Mouse (Mus musculus) kidney, embryonic 14.5 days (tissue): Measurements from ENCODE around the gene Ctnnbl1. TPM values are rescaled to one million over a fixed set of nuclear protein-coding genes. Genes with fewer than 3 reads are reported as not detected.

Experiments used
- ATAC-seq: fragments of 200-750 bp; cut with Nextera tagmentation; 2 replicates; pipeline ENCODE4 v1.8.0; 2017; ENCODE audit warnings: moderate number of reproducible peaks, mild to moderate bottlenecking, moderate TSS enrichment, moderate library complexity; ENCODE audit not compliant: low FRiP score, low TSS enrichment
- H3K27ac ChIP-seq: fragments of 300-500 bp; sonication (generic); 2 replicates; pipeline ENCODE4 v1.5.1; 2014; ENCODE audit warnings: low read depth, mild to moderate bottlenecking, low read length, moderate library complexity, mixed read lengths
- H3K27me3 ChIP-seq: fragments of 300-500 bp; sonication (generic); 2 replicates; pipeline ENCODE4 v1.6.1; 2014; ENCODE audit warnings: mild to moderate bottlenecking, low read length; ENCODE audit not compliant: control insufficient read depth, insufficient read depth
- H3K36me3 ChIP-seq: fragments of 300-500 bp; sonication (generic); 2 replicates; pipeline ENCODE4 v1.6.1; 2014; ENCODE audit warnings: low read length, mixed read lengths; ENCODE audit not compliant: control insufficient read depth, insufficient read depth
- H3K4me1 ChIP-seq: fragments of 300-500 bp; sonication (generic); 2 replicates; pipeline ENCODE4 v1.6.1; 2014; ENCODE audit warnings: low read length, mixed read lengths; ENCODE audit not compliant: control insufficient read depth, insufficient read depth
- H3K4me2 ChIP-seq: fragments of 300-500 bp; sonication (generic); replicated peaks from 2 replicates; pipeline ENCODE4 v1.6.1; 2014; ENCODE audit warnings: low read depth, mild to moderate bottlenecking, low read length
- H3K4me3 ChIP-seq: fragments of 300-500 bp; sonication (generic); 2 replicates; pipeline ENCODE4 v1.5.1; 2014; ENCODE audit warnings: mild to moderate bottlenecking, low read length
- H3K9ac ChIP-seq: fragments of 300-500 bp; sonication (generic); 2 replicates; pipeline ENCODE4 v1.6.1; 2014; ENCODE audit warnings: low read depth, mild to moderate bottlenecking, low read length, moderate library complexity
- H3K9me3 ChIP-seq: fragments of 300-500 bp; sonication (generic); 2 replicates; pipeline ENCODE4 v1.6.1; 2016; ENCODE audit warnings: low read length; ENCODE audit not compliant: control insufficient read depth
- WGBS: fragments of 180-500 bp; shearing (Covaris S2); extraction: QIAGEN DNeasy Blood & Tissue Kit; methylation state at CpG from one replicate; pipeline ENCODE4 v1.1.7; 2014; 5-methylcytosine and 5-hydroxymethylcytosine counted together
- polyA plus RNA-seq: library from polyadenylated mRNA; unstranded; fragments of >200 nt; fragmentation: Nextera tagmentation; extraction: Ambion mirVana; gene quantifications from 2 replicates; pipeline ENCODE4 v1.2.1, GENCODE M21; 2014

Ctnnbl1 gene
- polyA plus RNA-seq, 1 experiment from 2014 or later, result 77.1 TPM

DNA sequence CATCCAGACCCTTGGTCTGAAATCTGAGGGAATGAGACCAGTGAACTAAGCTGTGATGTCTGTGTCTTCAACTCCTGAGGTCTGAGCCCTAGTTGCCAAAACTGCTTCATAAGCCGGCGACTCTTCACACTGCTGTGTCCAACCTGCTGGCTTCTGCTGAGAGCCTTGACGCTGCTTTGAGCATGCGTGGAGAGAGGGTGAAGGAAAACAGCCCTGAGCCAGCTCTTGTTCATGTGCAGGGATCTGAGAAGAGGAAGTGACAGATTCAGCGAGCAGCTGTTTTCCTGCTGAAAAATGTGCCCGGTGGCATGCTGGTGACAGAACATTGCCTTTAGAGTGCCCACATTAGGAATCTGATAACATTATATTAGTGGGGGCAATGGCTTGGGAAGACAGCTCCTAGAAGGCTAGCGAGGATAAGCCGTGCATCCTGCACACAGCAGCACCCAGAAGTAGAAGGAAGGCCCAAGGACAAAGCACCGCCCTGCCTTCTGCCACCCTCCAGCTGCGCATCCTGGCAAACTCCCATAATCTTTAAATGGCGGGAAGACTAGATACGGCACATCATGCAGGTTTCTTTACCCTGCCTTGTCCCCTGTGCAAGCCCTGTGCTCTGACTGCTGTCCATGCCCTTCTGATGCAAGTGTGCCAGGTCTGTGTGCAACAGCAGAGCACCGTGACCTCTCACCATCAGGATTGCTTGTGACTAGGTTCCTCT is 101.2 kb downstream of the Ctnnbl1 start:
- H3K27me3 ChIP-seq, result no peaks in the 10 kb centered on the region
- no peak overlapping the region for H3K4me2 ChIP-seq
- H3K4me3 ChIP-seq, result no peak overlapping the region
- peaks cover 18% of the 10 kb centered on the region for H3K4me1 ChIP-seq
- H3K9me3 ChIP-seq, result no peaks in the 10 kb centered on the region
- 90% methylated on average over 13 of the region's 13 CpGs for WGBS
- no peak overlapping the region for H3K9ac ChIP-seq
- H3K36me3 ChIP-seq, result no peaks in the 10 kb centered on the region
- H3K27ac ChIP-seq, result no peak overlapping the region
- no peak for ATAC-seq

DNA sequence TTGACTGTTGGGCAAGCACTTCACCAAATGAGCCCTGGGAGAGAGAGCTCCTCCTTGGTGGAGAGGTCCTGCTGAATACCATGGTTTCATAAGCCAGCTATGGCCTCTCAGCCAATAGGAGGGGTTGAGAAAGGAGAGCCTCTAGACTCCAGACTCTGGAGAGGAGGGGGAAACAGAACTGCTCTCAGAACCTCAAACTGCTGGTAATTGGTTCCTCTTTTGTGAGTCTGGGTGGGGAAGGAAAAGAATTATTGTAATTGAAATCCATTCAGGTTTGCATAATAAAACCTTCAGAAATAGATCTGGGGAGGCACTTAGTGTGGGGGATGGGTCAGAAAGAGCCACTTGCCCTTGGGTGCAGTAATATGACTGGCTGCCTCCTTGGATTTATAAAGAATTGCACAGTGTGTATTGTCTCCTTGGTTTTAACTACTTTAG is 103.5 kb downstream of the Ctnnbl1 start:
- Histone ChIP-seq H3K27ac (peak overlapping the region; percentile 9; the same call in 1 of the 2 replicates), H3K9ac (no peak overlapping the region), H3K9me3 (no peaks in the 10 kb centered on the region), H3K27me3 (no peaks in the 10 kb centered on the region), H3K4me3 (no peak overlapping the region), H3K36me3 (no peaks in the 10 kb centered on the region), H3K4me2 (no peak overlapping the region), H3K4me1 (peaks cover 18% of the 10 kb centered on the region)
- ATAC-seq, result no peak; the same call in 1 of the 2 replicates

DNA sequence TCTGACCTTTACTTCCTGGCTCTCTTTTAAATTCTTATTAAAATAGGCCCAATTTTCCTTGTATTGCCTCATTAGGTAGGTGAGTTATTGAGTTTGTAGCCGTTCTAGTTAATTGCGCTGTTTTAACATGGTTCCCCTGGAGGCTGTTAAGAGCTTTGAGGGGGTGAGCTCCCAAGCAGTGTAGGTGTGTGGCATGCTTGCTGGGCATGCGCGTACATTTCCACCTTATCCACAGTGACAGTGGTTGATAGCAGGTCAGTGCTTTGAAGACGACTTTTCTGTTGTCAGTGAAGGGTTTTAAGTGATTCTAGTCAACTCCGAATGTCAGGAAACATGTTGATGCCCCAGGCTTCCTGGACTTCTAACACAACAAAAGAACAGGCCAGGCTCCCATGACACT is 103.9 kb downstream of the Ctnnbl1 start:
- peaks cover 18% of the 10 kb centered on the region for H3K4me1 ChIP-seq
- H3K27me3 ChIP-seq, result no peaks in the 10 kb centered on the region
- no peaks in the 10 kb centered on the region for H3K36me3 ChIP-seq
- H3K9me3 ChIP-seq, result no peaks in the 10 kb centered on the region
- no peak overlapping the region for H3K9ac ChIP-seq
- ATAC-seq, result 0 out of 2 replicates have a peak, but pooled peaks have one; percentile 40
- 45% methylated on average over 6 of the region's 6 CpGs for WGBS
- peak overlapping the region; percentile 9; the same call in 1 of the 2 replicates for H3K27ac ChIP-seq
- no peak overlapping the region for H3K4me3 ChIP-seq
- no peak overlapping the region for H3K4me2 ChIP-seq

DNA sequence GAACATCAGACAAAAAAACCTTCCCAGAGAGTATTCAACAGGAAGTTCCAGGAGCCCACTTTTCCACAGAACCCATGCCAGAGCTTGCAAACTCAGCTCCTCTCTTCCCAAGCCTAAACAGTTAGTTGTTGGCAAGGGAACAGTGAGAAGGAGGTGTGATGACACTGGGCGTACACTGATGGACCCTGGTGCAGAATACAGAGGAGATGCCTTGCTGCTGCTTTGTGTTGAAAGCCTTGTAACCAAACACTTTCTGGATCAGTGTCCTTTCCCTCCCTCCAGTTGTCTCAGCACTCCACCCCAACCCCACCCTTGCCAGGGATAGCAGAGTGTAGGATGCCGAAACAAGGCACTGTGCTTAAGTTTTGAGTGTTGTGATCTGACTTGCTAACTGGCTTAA is 107.5 kb downstream of the Ctnnbl1 start:
- WGBS, result 66% methylated on average over 2 of the region's 2 CpGs
- H3K4me3 ChIP-seq, result no peak overlapping the region
- no peak overlapping the region for H3K4me2 ChIP-seq
- no peaks in the 10 kb centered on the region for H3K9me3 ChIP-seq
- H3K27me3 ChIP-seq, result no peaks in the 10 kb centered on the region
- peaks cover 7% of the 10 kb centered on the region for H3K4me1 ChIP-seq
- no peak overlapping the region for H3K27ac ChIP-seq
- no peak overlapping the region for H3K9ac ChIP-seq
- H3K36me3 ChIP-seq, result no peaks in the 10 kb centered on the region
- no peak for ATAC-seq

DNA sequence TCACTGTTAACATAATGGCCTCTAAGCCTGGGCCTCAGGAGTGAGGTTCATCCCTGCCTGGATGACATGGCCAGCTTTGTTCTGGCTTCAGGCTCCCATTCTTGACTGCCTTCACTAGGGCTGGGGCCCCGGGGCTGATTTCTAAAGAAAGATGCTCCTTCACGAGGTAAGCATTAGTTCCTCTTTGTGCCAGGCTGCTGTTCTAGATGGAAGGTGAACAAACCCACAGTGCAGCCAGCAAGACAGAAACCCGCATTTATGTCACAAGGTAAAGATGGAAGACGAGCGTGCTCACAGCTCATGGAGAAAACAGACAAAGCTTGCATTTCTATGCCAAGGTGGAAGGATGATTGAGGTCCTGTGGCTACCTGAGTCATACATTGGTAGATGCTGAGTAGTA is 108.6 kb downstream of the Ctnnbl1 start:
- ATAC-seq, result no peak
- WGBS, result 91% methylated on average over 5 of the region's 5 CpGs
- no peak overlapping the region for H3K9ac ChIP-seq

DNA sequence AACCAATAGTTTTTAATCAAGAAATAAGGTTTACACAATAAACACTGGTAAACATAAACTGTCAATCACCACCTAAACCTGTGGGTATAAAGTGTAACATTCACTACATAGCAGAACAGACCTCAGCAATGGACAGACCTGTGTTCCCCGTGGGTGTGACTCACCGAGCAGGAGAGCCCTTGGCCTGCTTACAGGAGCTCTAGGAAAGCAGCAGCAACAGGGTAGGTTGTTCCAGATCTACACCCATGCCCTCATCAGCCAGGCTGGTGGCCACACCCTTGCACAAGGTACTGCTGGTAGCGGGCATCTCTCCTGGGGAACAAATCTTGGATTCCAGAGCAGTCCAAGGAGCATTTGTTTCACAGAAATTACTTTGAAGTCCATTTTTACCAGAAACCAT is 115.9 kb downstream of the Ctnnbl1 start:
- H3K27me3 ChIP-seq, result no peaks in the 10 kb centered on the region
- no peak for ATAC-seq
- 81% methylated on average over 3 of the region's 3 CpGs for WGBS
- no peaks in the 10 kb centered on the region for H3K9me3 ChIP-seq
- no peaks in the 10 kb centered on the region for H3K36me3 ChIP-seq
- no peak overlapping the region for H3K4me3 ChIP-seq
- no peak overlapping the region for H3K27ac ChIP-seq
- no peaks in the 10 kb centered on the region for H3K4me1 ChIP-seq
- H3K9ac ChIP-seq, result no peak overlapping the region
- no peak overlapping the region for H3K4me2 ChIP-seq

More for the DNA sequence above, 108.6 kb downstream of the Ctnnbl1 start:
- Histone ChIP-seq H3K9me3 (no peaks in the 10 kb centered on the region), H3K36me3 (no peaks in the 10 kb centered on the region), H3K4me3 (no peak overlapping the region), H3K27ac (no peak overlapping the region), H3K4me1 (peaks cover 5% of the 10 kb centered on the region), H3K27me3 (no peaks in the 10 kb centered on the region), H3K4me2 (no peak overlapping the region)

DNA sequence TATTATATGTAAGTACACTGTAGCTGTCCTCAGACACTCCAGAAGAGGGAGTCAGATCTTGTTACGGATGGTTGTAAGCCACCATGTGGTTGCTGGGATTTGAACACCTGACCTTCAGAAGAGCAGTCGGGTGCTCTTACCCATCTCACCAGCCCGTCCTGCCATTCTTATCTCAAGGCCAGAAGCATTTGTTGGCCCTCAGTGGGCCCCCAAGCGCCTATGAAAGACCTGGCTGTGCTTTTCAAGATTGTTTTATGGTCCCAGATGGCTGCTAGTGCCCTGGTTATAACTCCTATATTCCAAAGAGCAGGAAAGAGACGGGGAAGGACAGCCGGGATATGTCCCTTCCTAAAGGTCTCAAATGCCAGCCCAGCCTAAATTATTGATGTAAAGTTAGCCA is 118.6 kb downstream of the Ctnnbl1 start:
- H3K4me3 ChIP-seq, result no peak overlapping the region
- no peak for ATAC-seq
- 55% methylated on average over 6 of the region's 6 CpGs for WGBS
- no peaks in the 10 kb centered on the region for H3K4me1 ChIP-seq
- H3K36me3 ChIP-seq, result no peaks in the 10 kb centered on the region
- no peak overlapping the region for H3K4me2 ChIP-seq
- H3K9ac ChIP-seq, result no peak overlapping the region
- no peak overlapping the region for H3K27ac ChIP-seq
- no peaks in the 10 kb centered on the region for H3K9me3 ChIP-seq
- no peaks in the 10 kb centered on the region for H3K27me3 ChIP-seq

DNA sequence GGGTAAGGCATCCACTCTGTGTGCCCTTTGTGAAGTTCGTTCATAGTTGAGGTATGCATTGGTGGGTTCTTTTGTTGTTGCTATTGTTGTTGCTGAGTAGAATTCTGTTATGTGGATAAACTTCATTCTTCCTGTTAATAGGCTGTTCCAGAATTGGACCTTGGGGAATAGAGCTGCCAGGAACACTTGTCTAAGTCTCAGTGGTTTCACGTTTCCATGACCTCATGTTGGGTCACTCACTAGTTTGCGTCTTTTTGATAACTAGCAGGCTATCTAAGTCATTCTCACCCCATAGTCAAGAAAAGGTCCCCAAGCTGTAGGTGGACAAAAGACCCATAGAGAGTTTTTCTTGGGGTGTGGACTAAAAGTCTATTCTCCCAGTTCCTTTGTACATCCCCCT is 120.3 kb downstream of the Ctnnbl1 start:
- no peak overlapping the region for H3K27ac ChIP-seq
- ATAC-seq, result no peak
- no peaks in the 10 kb centered on the region for H3K9me3 ChIP-seq
- H3K4me2 ChIP-seq, result no peak overlapping the region
- H3K36me3 ChIP-seq, result no peaks in the 10 kb centered on the region
- no peak overlapping the region for H3K9ac ChIP-seq
- H3K4me3 ChIP-seq, result no peak overlapping the region
- H3K4me1 ChIP-seq, result no peaks in the 10 kb centered on the region
- WGBS, result 70% methylated on average over 3 of the region's 3 CpGs
- H3K27me3 ChIP-seq, result no peaks in the 10 kb centered on the region

DNA sequence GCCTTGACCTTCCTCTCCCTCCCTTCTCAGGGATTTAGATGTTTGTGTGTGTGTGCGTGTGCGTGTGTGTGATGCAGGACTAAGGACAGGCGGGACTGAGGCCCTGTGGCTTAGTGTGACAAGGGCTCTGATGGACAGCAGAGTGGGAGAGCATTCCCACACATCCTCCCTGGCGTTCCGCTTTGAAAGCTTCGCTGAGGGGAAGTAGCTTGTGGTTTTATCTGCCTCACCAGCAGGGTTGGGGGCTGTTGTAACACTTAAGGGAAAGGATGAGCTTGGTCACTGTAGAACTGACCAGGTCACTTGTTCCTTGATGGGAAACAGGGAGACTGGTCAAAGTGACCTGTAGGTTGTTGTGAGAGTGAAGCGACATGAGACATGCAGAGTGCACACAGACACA is 121.1 kb downstream of the Ctnnbl1 start:
- WGBS, result 56% methylated on average over 7 of the region's 7 CpGs
- ATAC-seq, result no peak
- H3K27ac ChIP-seq, result no peak overlapping the region
- H3K9me3 ChIP-seq, result no peaks in the 10 kb centered on the region
- no peak overlapping the region for H3K4me3 ChIP-seq
- H3K27me3 ChIP-seq, result no peaks in the 10 kb centered on the region
- no peaks in the 10 kb centered on the region for H3K36me3 ChIP-seq
- H3K4me2 ChIP-seq, result no peak overlapping the region
- H3K9ac ChIP-seq, result no peak overlapping the region
- no peaks in the 10 kb centered on the region for H3K4me1 ChIP-seq
